Mouse (Mus musculus): ENCODE results near the gene AF067063. TPM values are rescaled to one million over a fixed set of nuclear protein-coding genes. Genes with fewer than 3 reads are reported as not detected.

Gene AF067063
- polyA plus RNA-seq, 1 experiment, result not detected

Other genes starting within 250 kb of the AF067063 start
- gene Ccl28, start 206.4 kb downstream of the AF067063 start, polyA plus RNA-seq (2012; rRNA removed), result 0.14 and 0.16 TPM in 2 replicates
- gene Hmgcs1, start 139.8 kb downstream of the AF067063 start, polyA plus RNA-seq (2012; rRNA removed), result 58.2 and 74.9 TPM in 2 replicates
- 0.41 and 0.83 TPM in 2 replicates for gene Nim1k, start 74.3 kb downstream of the AF067063 start, polyA plus RNA-seq (2012; rRNA removed)
- gene Zfp131, start 39.3 kb downstream of the AF067063 start, polyA plus RNA-seq (2012; rRNA removed), result 18.1 and 20.0 TPM in 2 replicates
- 0.15 and 0.22 TPM in 2 replicates for gene D13Ertd608e, start 5.8 kb upstream of the AF067063 start, polyA plus RNA-seq (2012; rRNA removed)
- gene Tcstv1, start 64.6 kb upstream of the AF067063 start, polyA plus RNA-seq (2012; rRNA removed), result not detected in 2 replicates
- gene Gm21761, start 99.1 kb upstream of the AF067063 start, polyA plus RNA-seq (2012; rRNA removed), result not detected in 2 replicates
- gene B020031M17Rik, start 120.6 kb upstream of the AF067063 start, polyA plus RNA-seq (2012; rRNA removed), result not detected in 2 replicates
- not detected in 2 replicates for gene Gm36079, start 196.8 kb upstream of the AF067063 start, polyA plus RNA-seq (2012; rRNA removed)
- 3.4 and 4.4 TPM in 2 replicates for gene Gm21188, start 222.0 kb upstream of the AF067063 start, polyA plus RNA-seq (2012; rRNA removed)